7 mouse cellular contexts compared by ENCODE assay signal in the genomic region with DNA sequence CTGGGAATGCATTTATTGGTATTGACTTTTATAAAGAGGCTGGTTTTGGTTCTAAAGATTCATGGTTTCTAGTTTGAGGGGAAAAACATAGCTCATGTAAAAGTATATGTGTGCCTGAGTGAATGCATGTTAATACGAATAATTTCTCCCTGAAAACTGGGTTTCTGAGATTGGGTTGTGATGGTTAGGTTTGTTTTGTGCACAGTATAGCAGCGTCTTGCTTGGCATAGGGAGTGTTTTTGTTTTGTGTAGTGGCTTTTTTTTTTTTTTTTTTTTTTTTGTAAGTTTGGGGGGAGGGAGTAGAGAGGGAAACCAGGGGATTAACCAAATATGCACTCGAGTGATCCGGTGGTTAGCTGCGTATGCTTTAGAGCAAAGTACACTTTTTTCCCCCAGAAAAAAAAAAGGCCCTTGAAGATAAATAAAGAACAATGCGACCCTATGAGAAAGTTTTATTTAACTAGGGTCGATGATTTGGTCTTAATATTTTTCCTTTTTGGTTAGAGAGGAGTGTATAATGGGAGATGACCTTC. TPM values are rescaled to one million over a fixed set of nuclear protein-coding genes. Genes with fewer than 3 reads are reported as not detected.
DNase-seq lines count a peak whose midpoint lies in the region; ATAC-seq and TF ChIP-seq lines count a peak whose summit lies in the region.

No protein-coding gene starts in this region.

- DNase-seq in spleen, adult 2 months (ENCODE audit: low read depth in 1 of 2, low spot score in 2 of 2), result no peak
- DNase-seq in spleen, adult 12 weeks (ENCODE audit: low spot score), result no peak
- peak; percentile 41 for DNase-seq in embryonic facial prominence, embryonic 11.5 days (ENCODE audit: low spot score)
- peak; percentile 27 for DNase-seq in retina, embryonic 14.5 days (ENCODE audit: low spot score)
- no peak for DNase-seq in right cerebral cortex, postnatal 36 days (ENCODE audit: low spot score in 2 of 2)
- DNase-seq in ovary, postnatal 10 days (ENCODE audit: low spot score), result no peak

- H3K4me1 ChIP-seq in spleen, adult 2 months (ENCODE audit: control insufficient read depth, insufficient read depth, insufficient read length), result peaks cover 4% of the 10 kb centered on the region
- no peaks in the 10 kb centered on the region; the same call in 1 of the 2 replicates for H3K4me1 ChIP-seq in embryonic facial prominence, embryonic 11.5 days (ENCODE audit: control insufficient read depth, insufficient read depth, low read length)
- H3K4me1 ChIP-seq in intestine, embryonic 16.5 days (ENCODE audit: control insufficient read depth, insufficient read depth, low read length), result peaks cover 22% of the 10 kb centered on the region

- peak overlapping the region; percentile 80 for H3K4me3 ChIP-seq in spleen, adult 2 months (ENCODE audit: extremely low read depth, insufficient read depth, insufficient read length)
- peak overlapping the region; percentile 73 for H3K4me3 ChIP-seq in embryonic facial prominence, embryonic 11.5 days (ENCODE audit: low read depth, low read length)
- H3K4me3 ChIP-seq in intestine, embryonic 16.5 days (ENCODE audit: low read length), result peak overlapping the region; percentile 82

- H3K4me2 ChIP-seq in embryonic facial prominence, embryonic 11.5 days (ENCODE audit: low read depth, low read length), result peak overlapping the region; percentile 78
- peak overlapping the region; percentile 71 for H3K4me2 ChIP-seq in intestine, embryonic 16.5 days (ENCODE audit: low read depth, low read length)

- no peak for TF ChIP-seq POLR2A in spleen, adult 2 months (IDR thresholded peaks at IDR 0.05; ENCODE audit: low read depth, low read length)

- TF ChIP-seq CTCF in spleen, adult 2 months (IDR thresholded peaks at IDR 0.05; ENCODE audit: extremely low read depth, insufficient read depth, insufficient read length, insufficient replicate concordance), result no peak

- peak overlapping the region; percentile 70 for H3K9ac ChIP-seq in embryonic facial prominence, embryonic 11.5 days (replicated peaks; ENCODE audit: low read length)
- peak overlapping the region; percentile 95 for H3K9ac ChIP-seq in intestine, embryonic 16.5 days (ENCODE audit: low read depth, low read length)

- ATAC-seq in embryonic facial prominence, embryonic 11.5 days (replicated peaks; ENCODE audit: insufficient number of reproducible peaks, low FRiP score, low TSS enrichment, low read depth), result no peak
- no peak for ATAC-seq in intestine, embryonic 16.5 days

- no peaks in the 10 kb centered on the region for H3K36me3 ChIP-seq in spleen, adult 2 months (ENCODE audit: control insufficient read depth, insufficient read depth, low read length)
- H3K36me3 ChIP-seq in embryonic facial prominence, embryonic 11.5 days (replicated peaks; ENCODE audit: control insufficient read depth, insufficient read depth, low read depth, low read length), result no peaks in the 10 kb centered on the region
- no peaks in the 10 kb centered on the region for H3K36me3 ChIP-seq in intestine, embryonic 16.5 days (ENCODE audit: control insufficient read depth, insufficient read depth, low read length)

- H3K27me3 ChIP-seq in spleen, adult 2 months (ENCODE audit: control insufficient read depth, insufficient read depth, low read length), result no peaks in the 10 kb centered on the region; the same call in 1 of the 2 replicates
- no peaks in the 10 kb centered on the region for H3K27me3 ChIP-seq in embryonic facial prominence, embryonic 11.5 days (ENCODE audit: control insufficient read depth, insufficient read depth, low read length)
- H3K27me3 ChIP-seq in intestine, embryonic 16.5 days (replicated peaks; ENCODE audit: control insufficient read depth, insufficient read depth, low read length), result no peaks in the 10 kb centered on the region

- no peak overlapping the region; the same call in 1 of the 2 replicates for H3K27ac ChIP-seq in spleen, adult 2 months (ENCODE audit: insufficient read depth, low read length)
- no peak overlapping the region for H3K27ac ChIP-seq in embryonic facial prominence, embryonic 11.5 days (replicated peaks; ENCODE audit: low read depth, low read length)
- H3K27ac ChIP-seq in intestine, embryonic 16.5 days (ENCODE audit: low read length), result no peak overlapping the region

- no peaks in the 10 kb centered on the region for H3K9me3 ChIP-seq in embryonic facial prominence, embryonic 11.5 days (replicated peaks; ENCODE audit: control insufficient read depth, low read length)
- H3K9me3 ChIP-seq in intestine, embryonic 16.5 days (ENCODE audit: control insufficient read depth, low read length), result no peaks in the 10 kb centered on the region

- 0% methylated on average over 7 of the region's 7 CpGs for WGBS in spleen, adult 2 months
- WGBS in embryonic facial prominence, embryonic 11.5 days, result 0% methylated on average over 7 of the region's 7 CpGs
- under 1% methylated on average over 7 of the region's 7 CpGs for WGBS in intestine, embryonic 16.5 days

RNA-seq across cellular contexts. Expression of gene Jarid2, which starts 3.2 kb away (rescaled TPM):
- 10.9 and 14.3 TPM in 2 replicates for polyA plus RNA-seq in spleen, adult 2 months (2012; rRNA removed)
- polyA plus RNA-seq in embryonic facial prominence, embryonic 11.5 days (2014; fragmentation: Nextera tagmentation; extraction: Ambion mirVana), result 32.9 and 35.8 TPM in 2 replicates
- polyA plus RNA-seq in intestine, embryonic 16.5 days (2015; fragmentation: Nextera tagmentation; extraction: Ambion mirVana), result 19.2 and 22.0 TPM in 2 replicates

Comparison
In these comparisons a context has a peak if more than half of its experiments do, and no peak if none do; other contexts are left out.
1. DNase-seq: peak in embryonic facial prominence, embryonic 11.5 days (single experiment) and retina, embryonic 14.5 days (single experiment); none in spleen, adult 2 months (0 of 2), spleen, adult 12 weeks (single experiment), right cerebral cortex, postnatal 36 days (0 of 2) and ovary, postnatal 10 days (single experiment).
2. Peak in every context shown above with its lines, with median percentiles within 50 percentile points of each other: H3K4me3 ChIP-seq.